Mouse (Mus musculus) olfactory bulb, adult 2 months (tissue): ENCODE data around the gene Tenm2.

Experiments
- CTCF ChIP-seq: fragments of 200-500 bp; IDR thresholded peaks from 2 replicates; pipeline ENCODE4 v1.5.1; 2012; ENCODE audit warnings: low read depth, mild to moderate bottlenecking, low read length, moderate library complexity; ENCODE audit not compliant: insufficient read depth
- POLR2A ChIP-seq: fragments of 200-500 bp; IDR thresholded peaks from 2 replicates; pipeline ENCODE4 v1.6.1; 2012; ENCODE audit warnings: mild to moderate bottlenecking, low read depth, low read length, moderate library complexity; ENCODE audit not compliant: insufficient read depth

- TF ChIP-seq CTCF (no peak), POLR2A (no peak)
Measured at GRCm38 (mm10) chr11:36123275-36123674, 1112.5 kb downstream of the Tenm2 start.
